Mouse (Mus musculus): ENCODE measurements around the gene Olfr670.

- no peak for TF ChIP-seq CTCF (IDR thresholded peaks at IDR 0.05; ENCODE audit: borderline replicate concordance, control insufficient read depth, extremely low read depth, insufficient read depth, low read length, poor library complexity)
- no peak for TF ChIP-seq POLR2A (IDR thresholded peaks at IDR 0.05; ENCODE audit: control insufficient read depth, extremely low read depth, insufficient read depth, low read length, poor library complexity)
Observed at GRCm38 (mm10) chr7:104933940-104934339, 28.5 kb downstream of the Olfr670 start, which contains the start of gene Olfr669.
